Mouse (Mus musculus): ENCODE measurements at regions not wholly inside any gene's neighbourhood (a gene's known extent, or its start where the extent isn't known, plus 50 kb on each side); places are given as distances from the start of the nearest gene placed in this dataset.
A peak's percentile ranks its signal among the peaks of the same experiment; 100 is the strongest.

DNA sequence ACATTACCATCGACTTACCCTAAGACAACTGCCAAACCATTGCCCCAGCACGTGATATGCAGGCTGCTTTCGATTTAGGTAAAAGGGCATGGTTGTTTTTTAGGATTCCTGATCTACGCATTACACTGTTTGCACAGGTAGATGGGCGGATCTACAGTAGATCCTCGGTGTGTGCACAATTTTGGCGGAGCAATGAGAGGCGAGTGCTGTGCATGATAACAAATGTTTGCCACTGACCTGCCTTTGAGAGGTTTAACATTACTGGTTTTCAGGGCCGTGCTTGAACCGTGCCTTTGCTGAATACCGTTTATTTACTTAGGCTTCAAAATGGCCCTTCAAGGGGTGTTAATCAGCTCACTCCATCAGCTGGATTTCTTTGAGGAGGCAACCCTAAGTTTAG lies 58.5 kb upstream of the Serp2 start:
- 47% methylated on average over 11 of the region's 11 CpGs for WGBS
- Histone ChIP-seq H3K9me3 (ENCODE audit: low read length) (no peaks in the 10 kb centered on the region), H3K36me3 (ENCODE audit: insufficient read depth, low read length) (no peaks in the 10 kb centered on the region), H3K4me1 (ENCODE audit: insufficient read depth, low read depth, low read length) (peaks cover 3% of the 10 kb centered on the region; the same call in 1 of the 2 replicates), H3K4me3 (ENCODE audit: low read depth, low read length) (no peak overlapping the region), H3K4me2 (replicated peaks; ENCODE audit: low read depth, low read length) (no peak overlapping the region), H3K27ac (ENCODE audit: low read length) (no peak overlapping the region), H3K9ac (replicated peaks; ENCODE audit: low read depth) (no peak overlapping the region), H3K27me3 (replicated peaks; ENCODE audit: insufficient read depth, low read length) (no peaks in the 10 kb centered on the region)
- TF ChIP-seq CTCF (IDR thresholded peaks at IDR 0.05) = no peak
- no peak for TF ChIP-seq EP300 (IDR thresholded peaks at IDR 0.05)
- ATAC-seq (peak; percentile 54), DNase-seq (ENCODE audit: low spot score) (peak; percentile 50)

- peaks cover 3% of the 10 kb centered on the region; the same call in 1 of the 2 replicates for H3K4me1 ChIP-seq (ENCODE audit: insufficient read depth, low read depth, low read length)
- H3K9me3 ChIP-seq (ENCODE audit: low read length) = no peaks in the 10 kb centered on the region
Measured at GRCm38 (mm10) chr14:76614682-76615081, 58.0 kb upstream of the Serp2 start.

DNA sequence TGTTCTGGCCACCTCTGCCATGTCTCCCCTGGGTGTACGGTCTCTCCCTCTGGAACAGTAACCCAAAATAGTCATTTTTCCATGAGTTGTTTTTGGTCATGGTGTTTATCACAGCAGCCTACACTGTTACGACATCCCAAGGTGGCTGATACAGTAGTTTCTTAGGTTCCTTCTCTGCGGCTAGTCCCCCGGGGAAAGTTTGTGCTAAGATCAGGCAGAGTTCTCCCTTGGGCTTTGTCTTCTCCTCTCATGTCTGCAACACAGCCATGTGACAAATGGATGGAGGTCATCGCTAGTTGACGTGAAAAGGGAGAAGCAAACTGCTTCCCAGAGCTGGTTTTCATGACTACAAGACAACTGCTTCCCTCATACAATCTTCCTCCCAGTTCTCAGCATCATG lies 56.9 kb upstream of the Serp2 start:
- no peak for ATAC-seq
- no peaks in the 10 kb centered on the region for H3K27me3 ChIP-seq (replicated peaks; ENCODE audit: insufficient read depth, low read length)
- WGBS = 81% methylated on average over 6 of the region's 6 CpGs

More at GRCm38 (mm10) chr14:76614682-76615081, 58.0 kb upstream of the Serp2 start:
- Histone ChIP-seq H3K4me2 (replicated peaks; ENCODE audit: low read depth, low read length) (no peak overlapping the region), H3K4me3 (ENCODE audit: low read depth, low read length) (no peak overlapping the region), H3K27ac (ENCODE audit: low read length) (no peak overlapping the region), H3K36me3 (ENCODE audit: insufficient read depth, low read length) (no peaks in the 10 kb centered on the region), H3K9ac (replicated peaks; ENCODE audit: low read depth) (no peak overlapping the region), H3K27me3 (replicated peaks; ENCODE audit: insufficient read depth, low read length) (no peaks in the 10 kb centered on the region)
- ATAC-seq (no peak), DNase-seq (ENCODE audit: low spot score) (no peak)
- TF ChIP-seq CTCF (IDR thresholded peaks at IDR 0.05) (no peak), EP300 (IDR thresholded peaks at IDR 0.05) (no peak)
- WGBS = 74% methylated on average over 5 of the region's 5 CpGs

GRCm38 (mm10) chr14:76610429-76611378 lies 54.0 kb upstream of the Serp2 start:
- Histone ChIP-seq H3K27ac (ENCODE audit: low read length) (no peak overlapping the region), H3K27me3 (replicated peaks; ENCODE audit: insufficient read depth, low read length) (no peaks in the 10 kb centered on the region), H3K4me1 (ENCODE audit: insufficient read depth, low read depth, low read length) (peaks cover 3% of the 10 kb centered on the region; the same call in 1 of the 2 replicates), H3K4me2 (replicated peaks; ENCODE audit: low read depth, low read length) (no peak overlapping the region), H3K9me3 (ENCODE audit: low read length) (no peaks in the 10 kb centered on the region), H3K9ac (replicated peaks; ENCODE audit: low read depth) (no peak overlapping the region), H3K4me3 (ENCODE audit: low read depth, low read length) (no peak overlapping the region), H3K36me3 (ENCODE audit: insufficient read depth, low read length) (no peaks in the 10 kb centered on the region)
- WGBS = 24% methylated on average over 11 of the region's 11 CpGs
- DNase-seq (ENCODE audit: low spot score) (peak; percentile 60), ATAC-seq (peak; percentile 67)
- TF ChIP-seq CTCF (IDR thresholded peaks at IDR 0.05) = no peak
- TF ChIP-seq EP300 (IDR thresholded peaks at IDR 0.05) = no peak

More for the DNA sequence above, 56.9 kb upstream of the Serp2 start:
- H3K4me2 ChIP-seq (replicated peaks; ENCODE audit: low read depth, low read length) = no peak overlapping the region
- no peak overlapping the region for H3K9ac ChIP-seq (replicated peaks; ENCODE audit: low read depth)
- peaks cover 3% of the 10 kb centered on the region; the same call in 1 of the 2 replicates for H3K4me1 ChIP-seq (ENCODE audit: insufficient read depth, low read depth, low read length)
- peak; percentile 29 for DNase-seq (ENCODE audit: low spot score)
- H3K9me3 ChIP-seq (ENCODE audit: low read length) = no peaks in the 10 kb centered on the region
- no peak overlapping the region for H3K27ac ChIP-seq (ENCODE audit: low read length)
- no peak overlapping the region for H3K4me3 ChIP-seq (ENCODE audit: low read depth, low read length)
- H3K36me3 ChIP-seq (ENCODE audit: insufficient read depth, low read length) = no peaks in the 10 kb centered on the region
- TF ChIP-seq EP300 (IDR thresholded peaks at IDR 0.05) (no peak), CTCF (IDR thresholded peaks at IDR 0.05) (no peak)
